Mouse (Mus musculus) spleen, embryonic (tissue): ENCODE data around the gene Abca12.

Experiments
- CTCF ChIA-PET: fragments of 350-600 bp; sonication (Branson Sonifier 250); formaldehyde crosslinking; loops from one replicate; lab custom pipeline; 2022; lab: Charles Lee

The Abca12 gene

GRCm38 (mm10) chr1:71195333-71195732 is 219.4 kb downstream of the Abca12 start:
- CTCF ChIA-PET = interaction anchor here (0.6 kb wide), 1 partner anchor 31 kb away, joined by 3 read pairs; no protein-coding TSS in a partner anchor

DNA sequence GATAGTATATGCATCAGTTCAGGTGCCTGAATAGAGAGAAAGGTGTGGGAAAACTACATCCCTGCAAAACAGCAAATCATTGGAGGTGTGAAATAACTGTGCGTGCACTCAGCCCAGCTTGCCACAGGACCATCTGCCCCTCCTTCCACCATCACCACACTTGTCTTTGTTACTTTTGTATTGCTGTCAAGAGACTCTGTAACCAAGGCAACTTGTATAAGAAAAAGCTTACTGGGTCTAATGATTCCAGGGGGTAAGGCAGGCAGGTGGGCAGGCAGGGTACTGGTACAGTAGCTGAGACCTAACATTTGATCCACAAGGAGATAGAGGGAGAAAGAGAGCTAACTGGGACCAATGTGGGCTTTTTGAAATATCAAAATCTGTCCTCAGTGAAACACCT is 220.8 kb downstream of the Abca12 start:
- CTCF ChIA-PET = interaction anchor here (0.7 kb wide), 1 partner anchor 528 kb away, joined by 4 read pairs; no protein-coding TSS in a partner anchor
